9 mouse cellular contexts compared by ENCODE assay signal in genomic region chr5:139669380-139669779, GRCm38 (mm10).
A peak's percentile ranks its signal among the peaks of the same experiment; 100 is the strongest.
DNase-seq lines count a peak whose midpoint lies in the region; ATAC-seq and TF ChIP-seq lines count a peak whose summit lies in the region.
"Had no signal": no experiment of that assay in that cellular context is flagged by ENCODE, and none has a peak within 500 bp of the region (broad histone marks: within the 10 kb centered on the region; RNA-seq: fewer than 3 reads in every experiment).

No protein-coding gene starts in this region.

- no peak for DNase-seq in liver, adult 2 months (ENCODE audit: extremely low read depth, low read depth, low spot score)
- DNase-seq in liver, embryonic 11.5 days (ENCODE audit: low spot score): no peak
- DNase-seq in adrenal gland, postnatal 10 days: peak; percentile 41
- DNase-seq in cerebellum, postnatal 10 days: peak; percentile 92 to 93
- DNase-seq in kidney, postnatal 0 days (ENCODE audit: low spot score): peak; percentile 75
- peak; percentile 12 for DNase-seq in splenic B cell, adult 2 months (ENCODE audit: low read depth, low spot score)
- no peak for DNase-seq in thymus, postnatal 10 days (ENCODE audit: low spot score in 2 of 2)
- DNase-seq in urinary bladder, postnatal 36 days (ENCODE audit: low spot score in 2 of 2): no peak

- ATAC-seq in liver, embryonic 11.5 days (replicated peaks; ENCODE audit: low FRiP score): no peak
- no peak for ATAC-seq in kidney, postnatal 0 days (replicated peaks; ENCODE audit: low FRiP score, low read depth)

- peaks cover 13% of the 10 kb centered on the region; the same call in 1 of the 2 replicates for H3K27me3 ChIP-seq in liver, adult 2 months (ENCODE audit: control insufficient read depth, insufficient read depth, low read length)
- H3K27me3 ChIP-seq in liver, embryonic 11.5 days (replicated peaks; ENCODE audit: control insufficient read depth, insufficient read depth, low read length): peaks cover 62% of the 10 kb centered on the region
- peaks cover 20% of the 10 kb centered on the region; the same call in 1 of the 2 replicates for H3K27me3 ChIP-seq in kidney, postnatal 0 days (ENCODE audit: insufficient read depth, low read length)
- H3K27me3 ChIP-seq in splenic B cell, adult 2 months (ENCODE audit: control insufficient read depth, insufficient read depth, low read length, poor library complexity, severe bottlenecking): no peaks in the 10 kb centered on the region

- no peaks in the 10 kb centered on the region for H3K36me3 ChIP-seq in liver, adult 2 months (ENCODE audit: control insufficient read depth, insufficient read depth, low read length)
- H3K36me3 ChIP-seq in liver, embryonic 11.5 days (ENCODE audit: control insufficient read depth, insufficient read depth, low read length): no peaks in the 10 kb centered on the region
- no peaks in the 10 kb centered on the region for H3K36me3 ChIP-seq in kidney, postnatal 0 days (ENCODE audit: insufficient read depth, low read length)
- no peaks in the 10 kb centered on the region for H3K36me3 ChIP-seq in splenic B cell, adult 2 months (ENCODE audit: control insufficient read depth, insufficient read depth, low read length, poor library complexity, severe bottlenecking)
- H3K36me3 ChIP-seq: embryonic facial prominence, embryonic 13.5 days had no signal

- no peak overlapping the region for H3K9ac ChIP-seq in liver, adult 2 months (ENCODE audit: low read depth, low read length)
- H3K9ac ChIP-seq in liver, embryonic 11.5 days (ENCODE audit: low read depth, low read length): no peak overlapping the region
- H3K9ac ChIP-seq in kidney, postnatal 0 days (ENCODE audit: low read depth, low read length): no peak overlapping the region
- H3K9ac ChIP-seq: embryonic facial prominence, embryonic 13.5 days had no signal

- H3K4me1 ChIP-seq in liver, adult 2 months (ENCODE audit: control insufficient read depth, insufficient read depth, low read length): no peaks in the 10 kb centered on the region
- H3K4me1 ChIP-seq in liver, embryonic 11.5 days (replicated peaks; ENCODE audit: control insufficient read depth, insufficient read depth, low read length): no peaks in the 10 kb centered on the region
- H3K4me1 ChIP-seq in kidney, postnatal 0 days (replicated peaks; ENCODE audit: insufficient read depth, low read length): no peaks in the 10 kb centered on the region

- no peaks in the 10 kb centered on the region for H3K79me2 ChIP-seq in liver, adult 2 months (ENCODE audit: control insufficient read depth, insufficient read depth, low read length)

- H3K9me3 ChIP-seq in liver, embryonic 11.5 days (ENCODE audit: control insufficient read depth, low read length): no peaks in the 10 kb centered on the region
- no peaks in the 10 kb centered on the region for H3K9me3 ChIP-seq in kidney, postnatal 0 days (replicated peaks; ENCODE audit: low read length)
- H3K9me3 ChIP-seq: embryonic facial prominence, embryonic 13.5 days had no signal

- 18% methylated on average over 8 of the region's 8 CpGs for WGBS in liver, adult 2 months
- 11% methylated on average over 8 of the region's 8 CpGs for WGBS in liver, embryonic 11.5 days
- WGBS in kidney, postnatal 0 days: 16% methylated on average over 8 of the region's 8 CpGs

- H3K4me2 ChIP-seq in liver, embryonic 11.5 days: no peak overlapping the region
- no peak overlapping the region for H3K4me2 ChIP-seq in kidney, postnatal 0 days (ENCODE audit: low read length)

- no peak overlapping the region for H3K4me3 ChIP-seq in liver, adult 2 months (ENCODE audit: insufficient read depth, low read depth, low read length)
- no peak overlapping the region for H3K4me3 ChIP-seq in liver, embryonic 11.5 days (ENCODE audit: low read depth, low read length)
- H3K4me3 ChIP-seq in kidney, postnatal 0 days (replicated peaks; ENCODE audit: low read depth, low read length): no peak overlapping the region
- H3K4me3 ChIP-seq: embryonic facial prominence, embryonic 13.5 days had no signal

- TF ChIP-seq CTCF in liver, adult 2 months (IDR thresholded peaks at IDR 0.05; ENCODE audit: low read depth, low read length): peak; percentile 68
- TF ChIP-seq CTCF in kidney, postnatal 0 days (IDR thresholded peaks at IDR 0.05; ENCODE audit: low read depth): peak; percentile 72

- H3K27ac ChIP-seq in liver, adult 2 months (replicated peaks; ENCODE audit: insufficient read depth, low read depth, low read length): no peak overlapping the region
- H3K27ac ChIP-seq in liver, embryonic 11.5 days (ENCODE audit: low read depth, low read length): no peak overlapping the region
- no peak overlapping the region for H3K27ac ChIP-seq in kidney, postnatal 0 days
- H3K27ac ChIP-seq: embryonic facial prominence, embryonic 13.5 days had no signal

- no peak for TF ChIP-seq POLR2A in liver, adult 2 months (IDR thresholded peaks at IDR 0.05; ENCODE audit: extremely low read depth, insufficient read depth, low read length)

Comparison
In these comparisons a context has a peak if more than half of its experiments do, and no peak if none do; other contexts are left out.
1. DNase-seq: peak in adrenal gland, postnatal 10 days (single experiment), cerebellum, postnatal 10 days (2 of 2), kidney, postnatal 0 days (single experiment) and splenic B cell, adult 2 months (single experiment); none in liver, adult 2 months (single experiment), liver, embryonic 11.5 days (single experiment), thymus, postnatal 10 days (0 of 2) and urinary bladder, postnatal 36 days (0 of 2).